Mouse (Mus musculus): ENCODE data around the gene Serpinf1. TPM values are rescaled to one million over a fixed set of nuclear protein-coding genes. Genes with fewer than 3 reads are reported as not detected.

The Serpinf1 gene
- total RNA-seq, 2 experiments from 2014 or later = 9.7 to 10.5 TPM

- intact Hi-C loops (cut with DNase I) = loop anchor here (2.0 kb wide), 1 partner anchor 275 kb away; the partner anchor contains the start of gene Ovca2
- H3K27ac ChIP-seq = peak within 1 kb of the TSS; percentile 82
- peak; percentile 82 to 86 for DNase-seq (ENCODE audit: extremely low spot score in 1 of 2, low spot score in 2 of 2)
- peak; percentile 40 for TF ChIP-seq CTCF (IDR thresholded peaks at IDR 0.05)
- H3K4me3 ChIP-seq = peak within 1 kb of the TSS; percentile 71
These were observed 31.8 kb upstream of the Serpinf1 start, which contains the start of gene Wdr81 for GRCm38 (mm10) chr11:75453991-75454930. Gene Wdr81, minus strand, starts transcription at chr11:75454717.

- Histone ChIP-seq H3K4me3 (no peak overlapping the region; the same call in 1 of the 2 replicates), H3K27ac (no peak overlapping the region)
- DNase-seq (ENCODE audit: extremely low spot score in 1 of 2, low spot score in 2 of 2) = no peak
- no peak for TF ChIP-seq CTCF (IDR thresholded peaks at IDR 0.05)
- intact Hi-C loops (cut with DNase I) = no loop called here
These were observed 30.5 kb upstream of the Serpinf1 start for GRCm38 (mm10) chr11:75452812-75453557.

DNA sequence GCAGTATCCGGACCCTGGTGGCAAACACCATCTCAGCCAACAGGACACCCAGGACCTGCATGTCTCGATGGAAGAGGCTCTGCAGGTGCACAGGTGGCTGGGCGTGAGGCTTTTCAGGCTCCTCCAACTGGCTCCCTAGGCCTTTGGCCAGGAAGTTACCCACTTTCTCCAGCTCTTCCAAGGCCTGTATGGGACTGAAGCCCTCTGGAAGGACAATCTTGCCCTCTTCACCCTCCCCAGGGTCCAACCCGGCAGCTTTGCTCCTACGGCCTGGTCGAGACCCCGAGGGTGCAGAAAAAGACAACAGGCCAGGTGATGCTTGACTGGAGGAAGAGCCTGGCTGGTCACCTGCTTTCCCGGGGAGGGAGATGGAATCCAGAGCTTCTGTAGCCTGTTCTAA is 29.6 kb upstream of the Serpinf1 start:
- DNase-seq (ENCODE audit: extremely low spot score in 1 of 2, low spot score in 2 of 2) = no peak
- no peak overlapping the region for H3K27ac ChIP-seq
- intact Hi-C loops (cut with DNase I) = no loop called here
- no peak overlapping the region for H3K4me3 ChIP-seq
- no peak for TF ChIP-seq CTCF (IDR thresholded peaks at IDR 0.05)

GRCm38 (mm10) chr11:75450936-75451335 is 28.4 kb upstream of the Serpinf1 start:
- 0 out of 2 replicates have a peak overlapping the region, but pooled peaks have one; percentile 2 for H3K4me3 ChIP-seq
- no peak overlapping the region for H3K27ac ChIP-seq
- no peak for DNase-seq (ENCODE audit: extremely low spot score in 1 of 2, low spot score in 2 of 2)
- TF ChIP-seq CTCF (IDR thresholded peaks at IDR 0.05) = no peak
- intact Hi-C loops (cut with DNase I) = no loop called here

- intact Hi-C loops (cut with DNase I) = no loop called here
- no peak for TF ChIP-seq CTCF (IDR thresholded peaks at IDR 0.05)
- Histone ChIP-seq H3K27ac (no peak overlapping the region), H3K4me3 (no peak overlapping the region)
- DNase-seq (ENCODE audit: extremely low spot score in 1 of 2, low spot score in 2 of 2) = no peak
These were observed 27.9 kb upstream of the Serpinf1 start for GRCm38 (mm10) chr11:75450304-75450908.

DNA sequence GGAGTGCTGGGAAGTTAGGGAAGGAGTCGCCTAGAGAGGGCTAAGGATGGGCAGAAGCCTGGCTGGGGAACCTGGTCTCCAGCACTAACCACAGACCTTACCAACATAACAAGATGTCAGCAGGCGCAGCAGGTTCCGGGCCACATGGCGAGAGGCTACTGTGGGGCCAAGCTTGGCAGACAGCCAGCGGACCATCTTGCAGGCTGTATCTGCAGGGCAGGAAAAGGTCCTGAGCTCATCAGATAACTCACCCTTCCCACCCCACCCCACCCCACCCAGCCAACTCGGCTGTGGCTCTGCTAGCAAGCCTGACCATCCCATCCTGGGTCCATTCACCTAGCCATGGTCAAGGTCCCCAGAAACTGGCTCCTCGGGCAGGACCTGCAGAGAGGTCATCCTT is 27.2 kb upstream of the Serpinf1 start:
- no peak for TF ChIP-seq CTCF (IDR thresholded peaks at IDR 0.05)
- no peak for DNase-seq (ENCODE audit: extremely low spot score in 1 of 2, low spot score in 2 of 2)
- Histone ChIP-seq H3K4me3 (no peak overlapping the region), H3K27ac (no peak overlapping the region)
- intact Hi-C loops (cut with DNase I) = no loop called here

GRCm38 (mm10) chr11:75448575-75448974 is 26.1 kb upstream of the Serpinf1 start:
- intact Hi-C loops (cut with DNase I) = no loop called here
- DNase-seq (ENCODE audit: extremely low spot score in 1 of 2, low spot score in 2 of 2) = no peak
- no peak for TF ChIP-seq CTCF (IDR thresholded peaks at IDR 0.05)

GRCm38 (mm10) chr11:75443711-75444110 is 21.2 kb upstream of the Serpinf1 start:
- TF ChIP-seq CTCF (IDR thresholded peaks at IDR 0.05) = no peak
- no peak for DNase-seq (ENCODE audit: extremely low spot score in 1 of 2, low spot score in 2 of 2)
- intact Hi-C loops (cut with DNase I) = no loop called here
- Histone ChIP-seq H3K4me3 (no peak overlapping the region), H3K27ac (no peak overlapping the region)

More at GRCm38 (mm10) chr11:75448575-75448974, 26.1 kb upstream of the Serpinf1 start:
- H3K27ac ChIP-seq = no peak overlapping the region
- no peak overlapping the region for H3K4me3 ChIP-seq

DNA sequence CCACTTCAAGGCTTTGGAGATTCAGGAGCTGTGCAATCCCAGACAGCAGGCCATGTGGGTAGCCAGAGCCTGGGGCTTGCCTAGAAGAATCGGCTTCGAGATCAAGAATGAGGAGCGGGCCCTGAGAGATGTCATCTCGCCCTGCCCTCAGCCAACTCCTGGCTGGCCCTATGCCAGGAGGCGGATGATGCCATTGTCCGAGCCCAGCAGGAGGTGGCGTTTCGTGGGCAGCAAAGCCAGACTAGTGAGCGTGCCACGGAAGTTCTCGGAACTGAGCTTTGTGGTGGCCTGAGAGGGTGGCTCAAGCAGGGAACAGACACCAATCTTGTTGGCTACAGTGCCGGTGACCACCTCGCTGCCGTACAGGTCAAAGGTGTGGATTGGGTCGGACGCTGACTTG is 19.1 kb upstream of the Serpinf1 start:
- no peak for DNase-seq (ENCODE audit: extremely low spot score in 1 of 2, low spot score in 2 of 2)
- Histone ChIP-seq H3K27ac (no peak overlapping the region), H3K4me3 (no peak overlapping the region)
- no peak for TF ChIP-seq CTCF (IDR thresholded peaks at IDR 0.05)
- intact Hi-C loops (cut with DNase I) = no loop called here

GRCm38 (mm10) chr11:75441034-75441433 is 18.5 kb upstream of the Serpinf1 start:
- no peak for DNase-seq (ENCODE audit: extremely low spot score in 1 of 2, low spot score in 2 of 2)
- Histone ChIP-seq H3K27ac (no peak overlapping the region), H3K4me3 (no peak overlapping the region)
- no peak for TF ChIP-seq CTCF (IDR thresholded peaks at IDR 0.05)
- intact Hi-C loops (cut with DNase I) = no loop called here

DNA sequence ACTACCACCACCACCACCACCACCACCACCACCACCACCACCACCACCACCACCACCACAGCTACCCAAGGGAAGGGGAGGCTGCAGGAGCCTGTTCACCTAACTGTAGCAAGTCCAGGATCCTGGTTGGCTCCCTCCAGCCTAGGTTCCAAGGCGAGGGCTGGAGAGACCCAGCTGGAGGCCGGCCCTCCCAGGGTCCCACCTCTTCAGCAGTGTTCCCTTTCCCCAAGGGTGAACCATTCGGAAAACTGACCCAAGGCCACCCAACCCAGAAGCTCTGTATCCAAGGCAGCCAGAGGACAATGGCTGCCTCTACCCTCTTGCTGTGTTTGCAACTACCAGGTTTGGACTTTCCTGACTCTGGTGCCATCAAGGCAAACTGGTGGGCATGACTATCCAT is 17.4 kb upstream of the Serpinf1 start:
- no peak for TF ChIP-seq CTCF (IDR thresholded peaks at IDR 0.05)
- DNase-seq (ENCODE audit: extremely low spot score in 1 of 2, low spot score in 2 of 2) = no peak
- intact Hi-C loops (cut with DNase I) = no loop called here
- no peak overlapping the region for H3K27ac ChIP-seq
- H3K4me3 ChIP-seq = no peak overlapping the region

GRCm38 (mm10) chr11:75439363-75439762 is 16.9 kb upstream of the Serpinf1 start, which contains the start of gene Serpinf2:
Gene Serpinf2, minus strand, starts transcription at chr11:75439591.
- no peak within 1 kb of the TSS for H3K27ac ChIP-seq
- intact Hi-C loops (cut with DNase I) = no loop called here
- no peak for DNase-seq (ENCODE audit: extremely low spot score in 1 of 2, low spot score in 2 of 2)
- TF ChIP-seq CTCF (IDR thresholded peaks at IDR 0.05) = no peak
- H3K4me3 ChIP-seq = no peak within 1 kb of the TSS

All from left cerebral cortex, adult 2 months (tissue).